In the genomic region with DNA sequence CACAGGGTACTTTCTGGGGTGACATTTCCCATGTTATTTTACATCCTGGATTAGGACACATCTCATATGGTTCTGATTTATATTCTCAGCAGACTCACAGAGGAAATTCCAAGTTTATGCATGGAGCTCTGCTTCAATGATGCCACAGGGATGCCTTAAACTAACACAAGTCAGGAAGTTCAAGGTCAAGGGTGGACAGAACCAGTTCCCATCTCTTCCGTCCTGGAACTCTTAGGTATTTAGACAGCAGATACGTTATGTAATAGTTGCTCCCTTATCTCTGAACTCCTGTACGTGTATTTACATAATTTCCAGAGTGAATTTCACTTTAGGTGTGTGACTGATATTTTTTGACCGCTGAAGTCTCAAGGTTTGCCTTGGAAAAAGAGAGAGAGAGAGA, we compare ENCODE assay signal across 22 mouse cellular contexts.
"Had no signal": no experiment of that assay in that cellular context is flagged by ENCODE, and none has a peak within 500 bp of the region (broad histone marks: within the 10 kb centered on the region; RNA-seq: fewer than 3 reads in every experiment).

No protein-coding gene starts in this region.

- H3K27ac ChIP-seq: left cerebral cortex, adult 2 months; liver, embryonic 12.5 days; liver, embryonic 15.5 days; lung, embryonic 15.5 days; macrophage; midbrain, embryonic 10.5 days; midbrain, embryonic 13.5 days; neural tube, embryonic 13.5 days; stomach, postnatal 0 days had no signal

- H3K4me3 ChIP-seq: left cerebral cortex, adult 2 months; liver, embryonic 12.5 days; liver, embryonic 15.5 days; lung, embryonic 15.5 days; midbrain, embryonic 10.5 days; midbrain, embryonic 13.5 days; myocyte; neural tube, embryonic 13.5 days had no signal

- H3K27me3 ChIP-seq: liver, embryonic 12.5 days; liver, embryonic 15.5 days; lung, embryonic 15.5 days; midbrain, embryonic 13.5 days; neural tube, embryonic 13.5 days had no signal

- DNase-seq: kidney, postnatal 25 days; layer of hippocampus, postnatal 36 days; lung, adult 18-20 months; lung, postnatal 14 days; right cerebral cortex, adult 18-20 months; right cerebral cortex, postnatal 14 days; right cerebral cortex, postnatal 4 days; thymus, adult 2 months; thymus, postnatal 14 days; thymus, postnatal 4 days had no signal

- H3K36me3 ChIP-seq: liver, embryonic 12.5 days; liver, embryonic 15.5 days; lung, embryonic 15.5 days; midbrain, embryonic 10.5 days; midbrain, embryonic 13.5 days; neural tube, embryonic 13.5 days had no signal

- ATAC-seq: intestine, postnatal 0 days; liver, embryonic 12.5 days; midbrain, embryonic 13.5 days; midbrain, embryonic 16.5 days had no signal

- H3K9ac ChIP-seq: liver, embryonic 12.5 days; liver, embryonic 15.5 days; lung, embryonic 15.5 days; midbrain, embryonic 13.5 days; neural tube, embryonic 13.5 days had no signal

- H3K9me3 ChIP-seq: liver, embryonic 12.5 days; liver, embryonic 15.5 days; lung, embryonic 15.5 days; midbrain, embryonic 10.5 days; midbrain, embryonic 13.5 days; neural tube, embryonic 13.5 days had no signal

- H3K4me2 ChIP-seq: liver, embryonic 12.5 days; liver, embryonic 15.5 days; lung, embryonic 15.5 days; midbrain, embryonic 13.5 days; neural tube, embryonic 13.5 days had no signal
